Mouse (Mus musculus): ENCODE measurements at regions not wholly inside any gene's neighbourhood (a gene's known extent, or its start where the extent isn't known, plus 50 kb on each side); places are given as distances from the start of the nearest gene placed in this dataset.

DNA sequence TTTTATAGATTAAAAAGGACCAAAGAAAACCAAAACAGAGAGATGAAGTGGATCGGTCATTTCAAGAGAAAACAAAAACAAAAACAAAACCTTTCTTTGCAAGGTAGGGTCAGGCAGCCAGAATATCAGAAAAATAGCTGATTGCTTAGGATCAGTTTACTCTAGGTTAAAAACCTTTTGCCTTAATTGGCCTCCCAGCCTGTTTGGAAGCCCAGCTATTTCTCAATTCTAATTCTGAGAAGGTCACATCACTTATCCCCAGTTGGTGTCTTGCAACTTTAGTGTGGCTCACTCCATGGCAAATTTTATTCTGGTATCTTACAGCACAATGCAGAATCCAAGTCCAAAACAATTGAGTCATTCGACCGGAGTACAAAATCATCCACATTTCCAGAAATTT lies 70.0 kb downstream of the 1190002N15Rik start:
- DNase-seq (ENCODE audit: extremely low spot score in 1 of 2, low spot score in 1 of 2): no peak

GRCm38 (mm10) chr9:94456085-94456531 lies 81.8 kb downstream of the 1190002N15Rik start:
- DNase-seq (ENCODE audit: extremely low spot score in 1 of 2, low spot score in 1 of 2): no peak

DNA sequence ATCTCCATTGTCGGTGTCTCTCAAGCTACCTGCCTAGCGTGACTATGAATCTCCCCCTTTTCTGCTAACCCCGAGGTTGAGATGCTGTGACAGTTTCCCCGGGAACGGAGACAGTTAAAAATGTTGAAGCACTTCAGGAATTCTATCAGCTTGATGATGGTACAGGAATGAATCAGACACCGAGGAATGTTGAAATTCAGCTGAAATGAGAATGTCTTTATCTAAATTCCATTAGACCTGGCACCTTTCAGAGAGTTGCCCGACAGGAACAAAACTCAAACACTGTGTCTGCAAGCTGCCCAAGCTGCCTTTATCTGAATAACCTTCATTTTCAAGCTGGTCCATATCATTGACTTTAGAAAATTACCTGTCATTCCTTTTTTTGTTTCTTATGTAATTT lies 82.4 kb downstream of the 1190002N15Rik start:
- DNase-seq (ENCODE audit: extremely low spot score in 1 of 2, low spot score in 1 of 2): no peak

DNA sequence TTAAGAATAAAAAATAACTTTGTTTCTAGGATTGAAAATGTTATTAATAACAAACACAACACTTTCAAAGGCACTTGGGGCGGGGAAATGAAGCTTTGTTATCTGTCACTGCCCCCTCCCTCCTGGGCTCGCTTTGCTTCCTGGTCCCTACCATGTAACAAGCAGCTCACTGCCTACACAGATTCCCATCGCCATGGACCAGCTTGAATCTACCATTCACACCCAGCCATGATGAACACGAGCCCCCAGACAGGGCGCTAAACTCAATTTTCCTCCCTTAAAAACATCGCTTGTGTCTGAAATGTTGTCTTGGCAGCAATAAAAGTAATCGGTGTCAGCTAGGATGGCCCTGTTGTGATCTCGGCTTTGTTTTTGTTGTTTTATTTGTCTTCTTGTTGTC lies 88.0 kb downstream of the 1190002N15Rik start:
- no peak for DNase-seq (ENCODE audit: extremely low spot score in 1 of 2, low spot score in 1 of 2)

- no peak for DNase-seq (ENCODE audit: extremely low spot score in 1 of 2, low spot score in 1 of 2)
Measured at GRCm38 (mm10) chr9:94446182-94446763, 91.6 kb downstream of the 1190002N15Rik start.

- DNase-seq (ENCODE audit: extremely low spot score in 1 of 2, low spot score in 1 of 2): no peak
Measured at GRCm38 (mm10) chr9:94444140-94444789, 93.6 kb downstream of the 1190002N15Rik start.

- no peak for DNase-seq (ENCODE audit: extremely low spot score in 1 of 2, low spot score in 1 of 2)
Measured at GRCm38 (mm10) chr9:94441393-94441792, 96.5 kb downstream of the 1190002N15Rik start.

DNA sequence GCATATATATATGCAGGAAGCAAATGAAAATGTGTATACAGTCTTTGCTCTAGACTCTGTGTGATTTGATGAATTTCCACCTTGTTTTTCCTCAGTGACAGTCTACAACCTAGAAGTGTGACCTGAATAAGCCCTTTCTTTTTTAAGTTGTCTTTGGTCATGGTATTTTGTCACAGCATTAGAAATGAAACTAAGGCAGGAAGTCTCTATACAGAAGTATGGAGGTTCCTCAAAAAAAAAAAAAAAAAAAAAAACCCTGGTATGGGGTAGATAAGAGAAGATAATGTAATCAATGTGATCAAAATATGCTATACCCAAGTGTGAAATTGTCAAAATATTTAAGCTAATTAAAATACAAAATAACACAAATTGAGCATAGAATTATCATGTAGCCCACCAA lies 104.4 kb downstream of the 1190002N15Rik start:
- no peak for DNase-seq (ENCODE audit: extremely low spot score in 1 of 2, low spot score in 1 of 2)

DNA sequence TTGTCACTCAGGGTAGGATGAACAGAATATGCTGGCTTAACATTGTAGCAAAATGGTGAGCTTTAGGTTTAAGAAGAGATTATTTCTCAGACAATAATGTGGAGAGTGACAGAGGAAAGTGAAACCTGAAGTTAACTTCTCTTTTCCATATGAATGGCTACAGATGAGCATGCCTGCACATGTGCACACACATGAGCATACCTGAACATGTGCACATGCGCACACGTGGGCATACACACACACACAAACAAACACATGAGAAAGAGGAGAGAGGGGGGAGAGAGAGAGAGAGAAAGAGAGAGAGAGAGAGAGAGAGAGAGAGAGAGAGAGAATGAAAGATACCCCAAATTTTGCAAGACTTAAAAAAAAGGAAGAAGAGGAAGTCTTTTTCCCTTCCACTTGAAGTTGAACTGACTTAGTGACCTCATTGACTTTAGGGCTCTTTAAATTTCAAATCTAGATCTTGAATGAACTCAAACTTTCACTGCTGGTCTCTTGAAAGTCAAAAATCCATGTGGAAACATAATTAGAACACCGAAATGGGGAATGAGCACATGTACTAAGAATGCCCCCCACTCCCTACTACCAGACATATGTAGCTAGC lies 105.6 kb downstream of the 1190002N15Rik start:
- no peak for DNase-seq (ENCODE audit: extremely low spot score in 1 of 2, low spot score in 1 of 2)

DNA sequence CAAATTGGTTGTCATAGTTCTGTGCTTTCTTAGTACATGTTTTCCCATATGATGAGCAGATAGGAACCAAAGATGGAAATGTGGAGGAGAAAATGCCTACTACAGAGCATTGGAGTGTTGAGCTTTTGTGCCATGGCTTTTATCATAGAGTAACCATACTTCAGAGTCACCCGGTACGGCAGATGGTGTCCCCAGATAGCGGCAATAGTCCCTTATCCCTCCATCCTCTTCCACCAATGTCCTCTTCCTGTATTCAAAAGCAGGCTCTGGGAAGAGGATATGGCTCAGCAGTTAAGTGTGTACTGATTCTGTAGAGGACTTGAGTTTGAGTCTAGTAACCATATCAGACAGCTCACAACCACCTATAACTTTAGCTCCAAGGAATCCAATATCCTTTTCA lies 106.3 kb downstream of the 1190002N15Rik start:
- DNase-seq (ENCODE audit: extremely low spot score in 1 of 2, low spot score in 1 of 2): no peak

- no peak for DNase-seq (ENCODE audit: extremely low spot score in 1 of 2, low spot score in 1 of 2)
Measured at GRCm38 (mm10) chr9:94430996-94431395, 106.9 kb downstream of the 1190002N15Rik start.

GRCm38 (mm10) chr9:94426740-94427139 lies 111.1 kb downstream of the 1190002N15Rik start:
- DNase-seq (ENCODE audit: extremely low spot score in 1 of 2, low spot score in 1 of 2): no peak

DNA sequence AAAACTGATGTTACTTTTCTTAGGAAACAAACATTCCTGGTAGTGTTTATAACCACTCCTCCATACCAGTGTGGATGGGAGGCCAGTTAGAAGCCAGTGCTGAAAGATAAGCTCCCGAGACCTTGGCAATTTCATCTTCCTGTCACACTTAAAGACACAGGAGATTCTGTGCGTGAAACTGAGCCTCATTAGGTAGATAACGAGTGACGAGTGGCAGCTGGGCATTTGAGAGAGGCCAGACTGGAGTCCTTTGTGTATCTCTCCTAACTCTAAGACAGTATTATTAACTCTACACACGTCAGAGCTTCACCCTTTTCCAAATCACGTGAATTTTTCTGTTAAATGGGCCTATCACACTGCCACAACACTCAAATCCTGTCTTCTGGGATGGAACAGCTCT lies 112.1 kb downstream of the 1190002N15Rik start:
- no peak for DNase-seq (ENCODE audit: extremely low spot score in 1 of 2, low spot score in 1 of 2)

DNA sequence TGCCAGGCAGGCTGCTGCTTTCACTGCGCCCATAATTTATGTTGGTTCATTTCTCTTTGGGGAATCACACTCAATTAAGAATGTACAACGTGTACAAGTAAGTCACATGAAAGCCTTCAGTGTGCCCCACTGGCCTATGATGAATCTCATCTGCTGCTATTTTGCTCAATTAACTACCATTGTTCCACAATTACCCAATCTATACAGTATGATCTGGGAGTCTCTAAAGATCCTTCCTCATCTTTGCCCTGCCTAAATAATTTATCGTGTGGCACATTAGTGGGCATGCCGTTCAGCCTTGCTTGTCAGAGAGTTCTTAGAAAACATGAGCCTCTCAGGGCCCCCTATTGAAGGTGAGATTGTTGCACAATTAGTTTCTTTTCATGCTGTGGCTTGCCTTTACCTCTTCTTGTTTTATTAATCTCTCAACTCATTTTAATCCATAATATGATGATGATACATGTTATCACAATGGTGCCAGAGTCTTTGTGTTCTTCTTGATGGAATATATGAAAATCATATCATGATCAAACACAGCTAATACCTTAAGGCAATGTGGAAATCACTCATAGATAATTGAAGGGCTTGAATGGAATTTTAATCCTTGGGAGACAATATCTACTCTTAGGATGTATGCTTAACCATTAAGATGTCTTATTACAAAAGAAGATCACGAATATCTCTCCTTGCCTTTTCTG lies 113.3 kb downstream of the 1190002N15Rik start:
- DNase-seq (ENCODE audit: extremely low spot score in 1 of 2, low spot score in 1 of 2): no peak

GRCm38 (mm10) chr9:94410546-94410945 lies 127.3 kb downstream of the 1190002N15Rik start:
- no peak for DNase-seq (ENCODE audit: extremely low spot score in 1 of 2, low spot score in 1 of 2)

DNA sequence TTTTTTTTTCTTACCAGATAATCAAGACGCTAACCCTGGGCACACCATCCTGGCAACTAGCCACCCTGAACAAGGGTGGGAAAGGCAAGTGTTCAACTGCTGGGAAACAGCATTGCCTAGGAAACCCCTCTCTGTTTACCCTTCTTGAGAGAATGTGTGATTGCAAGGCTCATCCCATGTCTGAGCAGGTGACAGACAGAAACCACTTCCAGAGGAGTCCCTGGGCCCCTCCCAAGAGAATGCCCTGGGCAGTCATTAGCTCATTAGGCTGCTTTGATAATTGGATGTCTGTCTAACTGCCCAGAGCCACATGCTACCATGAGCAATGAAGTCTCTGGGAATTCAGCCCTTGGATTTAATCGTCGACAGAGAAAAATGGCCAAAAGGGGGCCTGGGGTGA lies 127.8 kb downstream of the 1190002N15Rik start:
- no peak for DNase-seq (ENCODE audit: extremely low spot score in 1 of 2, low spot score in 1 of 2)

DNA sequence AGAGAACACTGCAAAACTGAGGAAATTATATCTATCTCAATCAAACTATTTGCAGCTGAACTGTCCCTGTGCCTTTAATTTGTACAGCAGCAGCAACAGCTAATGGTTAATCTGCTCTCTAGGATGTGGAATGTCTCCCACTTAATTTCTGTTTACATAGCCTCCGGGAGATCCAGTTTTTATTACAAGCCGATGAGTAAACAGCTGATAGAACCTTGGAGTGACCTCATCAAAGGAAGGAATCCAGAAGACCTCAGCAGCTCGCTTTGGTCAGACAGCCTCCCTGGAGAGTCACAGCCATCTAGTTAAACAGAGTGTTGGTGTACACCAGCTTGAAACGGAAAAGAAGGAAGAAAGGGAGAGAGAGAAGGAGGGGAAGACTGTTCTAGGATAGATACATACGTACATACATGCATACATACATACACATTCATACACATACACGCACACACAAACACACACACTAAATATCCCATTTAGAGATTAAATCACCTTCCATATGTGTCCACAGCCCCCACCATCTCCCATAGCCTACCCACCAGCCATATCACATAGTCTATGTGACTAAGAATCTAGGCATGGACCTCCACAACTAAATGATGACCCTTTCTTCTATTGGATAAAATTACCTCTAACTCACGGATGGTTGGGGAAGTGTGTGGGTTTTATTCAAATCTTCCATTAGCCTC lies 129.1 kb downstream of the 1190002N15Rik start:
- DNase-seq (ENCODE audit: extremely low spot score in 1 of 2, low spot score in 1 of 2): no peak

- DNase-seq (ENCODE audit: extremely low spot score in 1 of 2, low spot score in 1 of 2): no peak
Measured at GRCm38 (mm10) chr9:94407671-94408070, 130.2 kb downstream of the 1190002N15Rik start.

GRCm38 (mm10) chr9:94404551-94404950 lies 133.3 kb downstream of the 1190002N15Rik start:
- no peak for DNase-seq (ENCODE audit: extremely low spot score in 1 of 2, low spot score in 1 of 2)

DNA sequence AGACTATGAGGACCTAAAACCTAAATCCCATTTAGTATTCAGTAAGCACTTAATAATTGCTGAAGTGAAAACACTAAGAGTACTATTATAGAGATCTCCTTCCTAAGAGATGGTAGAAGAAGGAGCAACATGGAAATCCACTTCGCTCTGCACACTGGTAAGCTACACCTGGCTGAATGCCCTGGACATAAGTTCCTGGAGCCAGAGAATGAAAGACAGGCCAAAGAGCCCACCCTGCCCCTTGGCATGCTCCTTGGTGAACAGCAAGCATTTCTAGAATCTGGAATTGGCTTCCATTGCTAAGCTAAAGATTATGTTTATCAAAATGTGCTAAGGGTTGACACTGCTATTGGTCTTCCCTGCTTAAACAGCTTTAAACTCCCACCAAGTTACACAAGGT lies 137.3 kb downstream of the 1190002N15Rik start:
- DNase-seq (ENCODE audit: extremely low spot score in 1 of 2, low spot score in 1 of 2): no peak

DNA sequence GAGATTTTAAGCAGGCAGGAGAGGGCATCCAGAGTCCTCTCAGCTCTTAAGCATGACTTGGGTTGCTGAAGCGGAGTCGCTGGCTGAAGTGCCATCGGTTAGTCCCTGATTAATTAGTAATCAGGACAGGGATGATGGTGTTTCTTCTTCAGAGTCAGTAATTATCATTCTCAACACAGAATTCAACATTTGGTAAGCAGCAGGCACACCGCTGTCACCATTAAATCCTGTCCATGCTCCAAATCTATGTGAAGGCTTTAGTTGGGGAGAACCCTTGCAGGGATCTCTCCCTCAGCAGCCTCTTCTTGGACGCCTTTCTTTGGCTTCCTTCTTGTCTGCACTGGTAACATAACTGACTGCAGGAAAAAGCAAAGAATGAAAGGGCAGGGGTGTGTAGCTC lies 142.7 kb downstream of the 1190002N15Rik start:
- no peak for DNase-seq (ENCODE audit: extremely low spot score in 1 of 2, low spot score in 1 of 2)

Data from frontal cortex, adult 2 months (tissue).